Mouse (Mus musculus) cerebral cortex, adult 2 months (tissue): ENCODE data around the gene Smtnl1.

Source experiments
- whole genome bisulfite sequencing: fragments of 180-500 bp; shearing (Covaris S2); methylation state at CpG from one replicate; pipeline ENCODE4 v1.1.7; 2018; 5-methylcytosine and 5-hydroxymethylcytosine counted together

Smtnl1 gene

GRCm38 (mm10) chr2:84792516-84792915 is 29.9 kb downstream of the Smtnl1 start:
- 69% methylated on average over 3 of the region's 3 CpGs for WGBS

GRCm38 (mm10) chr2:84790418-84790817 is 32.0 kb downstream of the Smtnl1 start:
- 79% methylated on average over 9 of the region's 9 CpGs for WGBS

DNA sequence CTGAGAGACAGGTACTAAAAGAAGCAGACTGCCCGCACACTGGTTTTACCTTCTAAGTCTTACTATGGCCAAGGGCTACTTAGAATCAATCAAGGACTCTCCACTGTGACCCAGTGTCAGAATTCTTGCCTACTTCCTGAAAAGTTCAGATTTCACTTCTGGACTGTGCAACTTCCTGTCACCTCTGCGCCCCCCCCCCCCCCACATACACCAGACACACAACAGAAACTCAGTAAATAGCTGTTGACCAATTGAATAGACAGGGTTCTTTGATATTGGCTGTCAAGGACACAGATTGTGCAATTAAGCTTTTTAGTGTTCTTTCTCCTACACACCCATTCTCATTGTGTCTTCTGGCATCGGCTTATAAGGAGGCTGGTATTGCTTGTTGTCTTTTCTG is 34.1 kb downstream of the Smtnl1 start:
- 72% methylated on average over 3 of the region's 3 CpGs for WGBS

- 65% methylated on average over 3 of the region's 3 CpGs for WGBS
Observed at GRCm38 (mm10) chr2:84783840-84784566, 38.4 kb downstream of the Smtnl1 start.

DNA sequence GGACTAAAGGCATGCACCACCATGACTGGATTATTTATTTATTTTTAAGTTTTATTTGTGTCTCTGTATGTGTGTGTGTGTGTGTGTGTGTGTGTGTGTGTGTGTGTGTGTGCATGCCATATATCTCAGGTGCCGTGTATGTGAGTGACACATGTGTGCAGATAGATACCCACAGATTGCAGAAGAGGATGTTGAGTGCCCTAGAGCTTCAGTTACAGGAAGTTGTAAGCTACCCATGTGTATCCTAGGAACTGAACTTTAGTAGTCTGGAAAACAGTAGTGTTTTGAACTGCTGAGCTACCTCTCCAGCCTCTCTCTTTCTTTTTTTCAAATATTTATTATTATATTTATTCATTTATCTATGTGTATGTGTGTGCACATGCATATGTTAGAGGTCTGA is 39.1 kb downstream of the Smtnl1 start:
- WGBS = 88% methylated on average over 1 of the region's 1 CpGs

DNA sequence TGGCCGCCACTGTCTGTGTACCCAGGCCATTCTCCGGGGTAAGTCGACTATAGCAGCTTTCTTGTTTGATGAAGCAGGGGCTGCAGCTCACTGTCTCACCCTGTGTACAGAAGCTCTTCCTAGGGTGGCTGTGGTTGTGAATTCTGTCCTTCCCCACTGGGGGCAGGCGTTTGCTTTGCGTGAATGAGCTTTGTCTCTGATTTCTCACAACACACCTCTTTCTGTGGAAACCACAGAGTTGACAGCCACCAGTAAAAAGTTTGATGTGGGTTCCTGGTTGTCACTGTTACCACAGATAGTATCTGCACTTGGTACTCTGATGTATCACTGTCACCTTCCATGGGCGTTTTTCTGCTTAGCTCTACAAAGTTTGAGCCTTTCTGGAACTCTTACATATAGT is 43.2 kb downstream of the Smtnl1 start:
- WGBS = 68% methylated on average over 6 of the region's 6 CpGs

- 76% methylated on average over 3 of the region's 3 CpGs for WGBS
Observed at GRCm38 (mm10) chr2:84777706-84778105, 44.7 kb downstream of the Smtnl1 start.

GRCm38 (mm10) chr2:84775665-84776064 is 46.8 kb downstream of the Smtnl1 start:
- 73% methylated on average over 6 of the region's 6 CpGs for WGBS

GRCm38 (mm10) chr2:84775241-84775640 is 47.2 kb downstream of the Smtnl1 start, which contains the start of gene Serping1:
Gene Serping1, minus strand, starts transcription at chr2:84775444.
- 77% methylated on average over 9 of the region's 9 CpGs for WGBS

GRCm38 (mm10) chr2:84774751-84775150 is 47.7 kb downstream of the Smtnl1 start:
- 18% methylated on average over 14 of the region's 15 CpGs for WGBS

DNA sequence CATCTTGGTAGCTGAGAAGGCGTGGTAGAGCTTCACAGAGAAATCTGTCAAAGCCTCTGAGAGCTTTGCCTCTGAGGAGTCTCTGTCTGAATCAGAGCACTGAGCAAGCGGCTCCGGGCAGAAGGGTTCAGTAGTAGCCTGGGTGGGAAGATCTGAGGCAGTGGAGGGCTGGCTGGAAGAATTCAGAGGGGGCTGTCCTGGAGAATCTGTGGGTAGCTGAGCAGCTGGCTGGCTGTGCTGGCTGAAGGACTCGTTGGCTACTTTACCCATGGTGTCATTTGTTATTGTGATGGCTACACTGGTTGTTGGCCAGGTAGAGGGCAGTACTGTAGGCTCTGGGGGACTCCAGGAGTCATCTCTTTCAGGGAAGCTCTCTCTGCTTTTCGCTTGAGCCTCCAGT is 49.3 kb downstream of the Smtnl1 start:
- 83% methylated on average over 5 of the region's 5 CpGs for WGBS

GRCm38 (mm10) chr2:84772454-84772853 is 50.0 kb downstream of the Smtnl1 start:
- WGBS = 92% methylated on average over 4 of the region's 4 CpGs

DNA sequence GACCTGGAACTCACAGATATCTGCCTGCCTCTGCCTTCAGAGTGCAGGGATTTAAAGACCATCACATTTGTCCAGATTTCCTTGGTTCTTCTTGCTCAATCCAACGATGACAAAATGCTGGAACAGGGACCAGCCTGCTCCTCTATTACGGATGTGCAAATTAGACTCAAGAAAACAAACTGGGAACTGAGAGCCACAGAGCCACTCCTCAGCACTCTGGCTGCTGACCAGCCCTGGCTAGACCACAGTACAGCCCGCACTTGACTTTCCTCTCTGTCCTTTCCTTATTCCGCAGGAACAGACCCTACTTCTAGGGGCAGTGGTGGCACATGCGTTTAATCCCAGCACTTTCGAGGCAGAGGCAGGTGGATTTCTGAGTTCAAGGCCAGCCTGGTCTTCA is 52.0 kb downstream of the Smtnl1 start:
- WGBS = 70% methylated on average over 6 of the region's 6 CpGs

- WGBS = 67% methylated on average over 1 of the region's 1 CpGs
Observed at GRCm38 (mm10) chr2:84762818-84763217, 59.6 kb downstream of the Smtnl1 start.

DNA sequence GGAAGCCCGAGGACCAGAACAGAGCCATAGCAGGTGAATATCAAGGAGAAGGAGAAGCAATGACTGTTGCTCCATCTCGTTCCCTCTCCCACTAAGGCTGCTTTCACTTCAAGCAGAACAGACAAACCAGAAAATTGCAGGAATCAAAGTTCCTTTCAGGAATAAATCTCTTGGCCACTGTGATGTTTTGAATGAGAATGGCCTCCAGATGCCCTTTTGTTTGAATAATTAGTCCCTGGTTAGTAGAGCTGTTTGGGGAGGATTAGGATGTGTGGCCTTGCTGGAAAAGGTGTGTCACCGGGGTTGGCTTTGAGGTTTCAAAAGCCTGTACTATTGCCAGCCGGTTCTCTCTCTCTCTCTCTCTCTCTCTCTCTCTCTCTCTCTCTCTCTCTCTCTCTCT is 60.2 kb downstream of the Smtnl1 start:
- 60% methylated on average over 4 of the region's 4 CpGs for WGBS

DNA sequence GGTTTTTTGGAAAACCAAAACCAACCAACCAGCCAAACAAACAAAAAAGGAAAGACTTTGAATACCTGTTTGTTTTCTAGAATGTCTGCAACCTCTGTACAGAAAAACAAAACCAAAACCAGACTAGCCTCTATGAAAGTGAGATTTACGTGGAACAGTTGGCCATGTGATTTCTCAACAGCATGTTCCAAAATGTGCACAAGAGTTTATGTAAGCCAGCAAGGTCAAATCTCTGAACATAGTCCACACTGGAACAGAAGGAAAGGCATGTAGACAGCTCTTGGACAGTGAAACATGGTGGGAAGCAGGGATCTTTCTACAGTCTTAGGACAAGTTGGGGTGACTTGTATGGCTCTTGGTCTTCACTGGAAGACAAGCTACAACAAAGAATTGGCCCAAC is 60.6 kb downstream of the Smtnl1 start:
- 87% methylated on average over 1 of the region's 1 CpGs for WGBS

DNA sequence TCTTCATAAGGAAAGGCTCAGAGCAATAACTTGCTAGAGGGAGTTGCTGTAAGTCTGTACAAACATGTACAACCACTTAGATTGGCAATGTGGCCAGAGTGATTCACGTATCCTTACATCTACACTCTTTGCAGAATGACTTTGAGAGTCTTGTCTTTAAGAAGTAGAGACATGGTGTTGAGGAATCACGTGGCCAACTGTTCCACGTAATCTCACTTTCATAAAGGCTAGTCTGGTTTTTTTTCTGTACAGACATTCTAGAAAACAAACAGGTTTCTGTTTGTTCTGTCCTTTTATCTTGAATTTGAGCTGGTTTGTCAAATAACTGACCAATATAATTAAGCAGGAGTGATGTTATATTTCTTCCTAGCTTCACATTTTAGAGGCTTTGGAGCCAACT is 61.1 kb downstream of the Smtnl1 start:
- WGBS = 84% methylated on average over 3 of the region's 3 CpGs
